Mouse (Mus musculus) E14TG2a.4 (cell line): ENCODE results near the gene Nans.

Experiments used
- CTCF ChIP-seq: conservative IDR thresholded peaks from 2 replicates; pipeline ENCODE4 v1.5.1; 2014; ENCODE audit warnings: low read length
- NANOG ChIP-seq: IDR thresholded peaks from 2 replicates; pipeline ENCODE4 v1.6.1; 2014; ENCODE audit warnings: borderline replicate concordance, low read length, mixed read lengths
- POU5F1 ChIP-seq: IDR thresholded peaks from 2 replicates; pipeline ENCODE4 v1.6.1; 2014; ENCODE audit warnings: low read length, borderline replicate concordance

DNA sequence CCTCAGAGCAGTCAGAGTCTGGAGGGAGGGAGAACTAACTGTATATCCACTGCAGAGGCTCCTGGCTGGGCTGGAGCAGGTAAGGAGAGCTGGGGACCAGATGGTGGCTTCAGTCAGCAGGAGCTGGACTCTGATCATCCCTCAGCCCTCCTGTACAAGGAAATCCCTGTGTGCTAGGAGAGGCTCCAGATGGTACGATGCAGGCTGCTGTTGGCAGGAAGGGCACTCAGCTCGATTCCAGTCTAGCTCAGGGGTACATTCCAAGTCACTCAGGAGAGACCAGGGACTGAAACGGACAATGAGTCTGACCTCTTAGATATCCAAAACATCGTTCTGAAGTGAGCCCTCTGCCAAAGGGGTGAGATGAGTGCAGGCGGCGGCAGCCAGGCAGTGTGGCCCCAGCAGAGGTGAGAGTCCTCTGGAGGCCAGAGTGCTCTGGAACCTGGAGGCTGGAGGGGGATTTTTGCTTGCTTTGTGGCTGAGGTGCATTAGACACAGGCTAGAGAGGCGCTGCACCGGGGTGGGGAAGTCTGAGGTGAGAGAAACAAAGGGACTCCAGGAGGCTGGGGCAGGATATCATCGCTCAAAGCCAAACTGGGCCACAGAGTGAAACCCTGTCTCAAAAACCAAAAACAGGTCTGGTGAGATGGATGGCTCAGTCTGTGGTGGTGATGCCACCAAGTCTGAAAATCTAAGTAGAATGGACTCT is 43.7 kb upstream of the Nans start:
- TF ChIP-seq CTCF: no peak
- TF ChIP-seq POU5F1: no peak
- TF ChIP-seq NANOG: no peak
